Mouse (Mus musculus) MEL (cell line): Measurements from ENCODE around the gene Gm49325. TPM values are rescaled to one million over a fixed set of nuclear protein-coding genes. Genes with fewer than 3 reads are reported as not detected.

Experiments used
- DNase-seq: peaks from one replicate; pipeline ENCODE4 v3.0.0; 2011; ENCODE audit warnings: low read depth, low spot score
- H3K27ac ChIP-seq: 2 replicates; pipeline ENCODE4 v1.5.1; 2012; ENCODE audit warnings: low read depth, mild to moderate bottlenecking, control low read depth, low read length, moderate library complexity; ENCODE audit not compliant: control insufficient read depth
- H3K27me3 ChIP-seq, 2 experiments: fragments of 150-350 bp in 1 of 2; sonication (generic) in 1 of 2; 2 replicates each; pipeline ENCODE4 v1.6.1; 2012; ENCODE audit warnings: low read length in 2 of 2, mild to moderate bottlenecking in 2 of 2, improper control_type of control experiment in 1 of 2, moderate library complexity in 1 of 2; ENCODE audit not compliant: insufficient read depth in 2 of 2, control insufficient read depth in 1 of 2
- H3K36me3 ChIP-seq, 2 experiments: 2 replicates each; pipeline ENCODE4 v1.6.1; 2012 to 2014; ENCODE audit warnings: low read length in 2 of 2, improper control_type of control experiment in 1 of 2, inconsistent platforms in 1 of 2, mild to moderate bottlenecking in 1 of 2; ENCODE audit not compliant: insufficient read depth in 2 of 2, control insufficient read depth in 1 of 2
- H3K4me1 ChIP-seq, 2 experiments: fragments of 150-350 bp in 1 of 2; sonication (generic) in 1 of 2; 2 replicates each; pipeline ENCODE4 v1.6.1; 2012; ENCODE audit warnings: low read length in 2 of 2, improper control_type of control experiment in 1 of 2, mild to moderate bottlenecking in 1 of 2; ENCODE audit not compliant: insufficient read depth in 2 of 2, control insufficient read depth in 1 of 2
- H3K4me3 ChIP-seq, 2 experiments: fragments of 150-350 bp in 1 of 2; sonication (generic) in 1 of 2; 2 replicates each; pipeline ENCODE4 v1.5.1; 2012; ENCODE audit warnings: low read depth in 2 of 2, low read length in 2 of 2, mild to moderate bottlenecking in 2 of 2, moderate library complexity in 2 of 2, control low read depth in 1 of 2, improper control_type of control experiment in 1 of 2; ENCODE audit not compliant: control insufficient read depth in 1 of 2, insufficient read depth in 1 of 2
- H3K79me2 ChIP-seq: 2 replicates; pipeline ENCODE4 v1.6.1; 2012; ENCODE audit warnings: mild to moderate bottlenecking, low read length, moderate library complexity; ENCODE audit not compliant: control insufficient read depth, poor library complexity, insufficient read depth
- H3K9ac ChIP-seq: 2 replicates; pipeline ENCODE4 v1.6.1; 2012; ENCODE audit warnings: low read depth, mild to moderate bottlenecking, control low read depth, low read length, moderate library complexity; ENCODE audit not compliant: control insufficient read depth, poor library complexity, severe bottlenecking
- H3K9me3 ChIP-seq: fragments of 150-350 bp; sonication (generic); replicated peaks from 2 replicates; pipeline ENCODE4 v1.6.1; 2012; ENCODE audit warnings: mild to moderate bottlenecking, low read length, improper control_type of control experiment, moderate library complexity; ENCODE audit not compliant: insufficient read depth
- CHD1 ChIP-seq: IDR thresholded peaks from 2 replicates; pipeline ENCODE4 v1.6.1; 2012; ENCODE audit warnings: low read depth, mild to moderate bottlenecking, inconsistent platforms, low read length, improper control_type of control experiment
- CTCF ChIP-seq, 3 experiments: IDR thresholded peaks in 2 of 3; conservative IDR thresholded peaks in 1 of 3; 2 replicates each; pipeline ENCODE4 v1.5.1; 2011 to 2012; ENCODE audit warnings: low read length in 3 of 3, low read depth in 2 of 3, mild to moderate bottlenecking in 2 of 3, improper control_type of control experiment in 1 of 3, inconsistent platforms in 1 of 3, mixed read lengths in 1 of 3, moderate library complexity in 1 of 3; ENCODE audit not compliant: control insufficient read depth in 1 of 3, insufficient read depth in 1 of 3, poor library complexity in 1 of 3, severe bottlenecking in 1 of 3
- E2F4 ChIP-seq: IDR thresholded peaks from 2 replicates; pipeline ENCODE4 v1.6.1; 2011; ENCODE audit warnings: low read depth, low read length, improper control_type of control experiment, borderline replicate concordance
- HCFC1 ChIP-seq: IDR thresholded peaks from 2 replicates; pipeline ENCODE4 v1.6.1; 2012; ENCODE audit warnings: low read depth, mild to moderate bottlenecking, inconsistent platforms, low read length, improper control_type of control experiment, moderate library complexity
- MAZ ChIP-seq: IDR thresholded peaks from 2 replicates; pipeline ENCODE4 v1.6.1; 2012; ENCODE audit warnings: low read depth, mild to moderate bottlenecking, inconsistent platforms, low read length, improper control_type of control experiment
- MEF2A ChIP-seq: IDR thresholded peaks from 2 replicates; pipeline ENCODE4 v1.6.1; 2014; ENCODE audit warnings: low read depth, mild to moderate bottlenecking, inconsistent platforms, low read length, improper control_type of control experiment; ENCODE audit not compliant: poor library complexity, insufficient replicate concordance, severe bottlenecking; ENCODE audit errors: extremely low read depth
- POLR2AphosphoS5 ChIP-seq: IDR thresholded peaks from 2 replicates; pipeline ENCODE4 v1.6.1; 2012; ENCODE audit warnings: low read depth, borderline replicate concordance, mild to moderate bottlenecking, inconsistent platforms, low read length, moderate library complexity, mixed read lengths
- RAD21 ChIP-seq: IDR thresholded peaks from 2 replicates; pipeline ENCODE4 v1.6.1; 2011; ENCODE audit warnings: mild to moderate bottlenecking, low read depth, low read length, improper control_type of control experiment
- SMC3 ChIP-seq: IDR thresholded peaks from 2 replicates; pipeline ENCODE4 v1.6.1; 2011; ENCODE audit warnings: low read depth, low read length, improper control_type of control experiment
- TAL1 ChIP-seq: IDR thresholded peaks from 2 replicates; pipeline ENCODE4 v1.6.1; 2012; ENCODE audit warnings: mild to moderate bottlenecking, inconsistent platforms, low read length, moderate library complexity, mixed read lengths
- TCF12 ChIP-seq: IDR thresholded peaks from 2 replicates; pipeline ENCODE4 v1.6.1; 2014; ENCODE audit warnings: low read depth, mild to moderate bottlenecking, inconsistent platforms, low read length, improper control_type of control experiment, moderate library complexity
- USF1 ChIP-seq: IDR thresholded peaks from 2 replicates; pipeline ENCODE4 v1.6.1; 2014; ENCODE audit warnings: low read depth, mild to moderate bottlenecking, inconsistent platforms, low read length, improper control_type of control experiment, moderate library complexity
- ZNF384 ChIP-seq: IDR thresholded peaks from 2 replicates; pipeline ENCODE4 v1.6.1; 2012; ENCODE audit warnings: low read depth, mild to moderate bottlenecking, inconsistent platforms, low read length, improper control_type of control experiment
- polyA plus RNA-seq, 2 experiments: library from polyadenylated mRNA; stranded (reverse) in 1 of 2; unstranded in 1 of 2; fragments of >175 nt in 1 of 2; fragments of >200 nt in 1 of 2; gene quantifications; 2 replicates each; pipeline versions ENCODE4 v1.2.1 to v1.2.4; 2012; ENCODE audit warnings: low replicate concordance in 2 of 2, low read depth in 1 of 2; ENCODE audit not compliant: insufficient read length in 2 of 2, insufficient read depth in 1 of 2, missing spikeins in 1 of 2
- total RNA-seq: library from RNA; depleted of rRNA; stranded (reverse); fragments of 300-350 nt; gene quantifications from 2 replicates; pipeline ENCODE4 v1.2.3, GENCODE M21; 2012

The Gm49325 gene
- total and polyA plus RNA-seq, 3 experiments = 1.0 to 3.7 TPM; not detected in 1

- H3K9ac ChIP-seq = no peak overlapping the region
- H3K4me1 ChIP-seq = peaks cover 0 to 3% of the 10 kb centered on the region in 2 experiments; a peak in 2 of 4 replicates
- no peaks in the 10 kb centered on the region for H3K27me3 ChIP-seq
Observed at GRCm38 (mm10) chr10:77629970-77630369, 24.0 kb downstream of the Gm49325 start.

GRCm38 (mm10) chr10:77634016-77634415, 28.0 kb downstream of the Gm49325 start:
- Histone ChIP-seq H3K9ac (no peak overlapping the region), H3K9me3 (no peaks in the 10 kb centered on the region), H3K27ac (no peak overlapping the region), H3K4me3 (no peak overlapping the region), H3K36me3 (peaks cover 0 to 18% of the 10 kb centered on the region in 2 experiments; a peak in 2 of 4 replicates), H3K27me3 (no peaks in the 10 kb centered on the region), H3K4me1 (no peaks in the 10 kb centered on the region), H3K79me2 (peaks cover 13% of the 10 kb centered on the region)
- DNase-seq = no peak
- TF ChIP-seq USF1 (peak; percentile 49; the same call in 1 of the 2 replicates), POLR2AphosphoS5 (no peak)

More at GRCm38 (mm10) chr10:77629970-77630369, 24.0 kb downstream of the Gm49325 start:
- Histone ChIP-seq H3K9me3 (no peaks in the 10 kb centered on the region), H3K79me2 (peaks cover 39% of the 10 kb centered on the region), H3K27ac (no peak overlapping the region), H3K36me3 (peaks cover 3 to 15% of the 10 kb centered on the region in 2 experiments; a peak in 3 of 4 replicates), H3K4me3 (no peak overlapping the region)
- TF ChIP-seq CTCF (IDR thresholded peaks at IDR 0.05 in 2 of 3, conservative IDR thresholded peaks at IDR 0.05 in 1 of 3; ENCODE audit: control insufficient read depth in 1 of 3, insufficient read depth in 1 of 3, low read depth in 2 of 3, low read length in 3 of 3, poor library complexity in 1 of 3, severe bottlenecking in 1 of 3) = peak in 1 of 3 experiments; percentile 18; a peak in 1 of 6 replicates
- no peak for TF ChIP-seq CHD1
- TF ChIP-seq HCFC1 = no peak
- peak; percentile 31 for TF ChIP-seq SMC3
- TF ChIP-seq MEF2A = no peak
- TF ChIP-seq E2F4 = no peak
- DNase-seq = no peak

- Histone ChIP-seq H3K36me3 (peaks cover 0 to 20% of the 10 kb centered on the region in 2 experiments; a peak in 2 of 4 replicates), H3K27me3 (no peaks in the 10 kb centered on the region), H3K4me1 (no peaks in the 10 kb centered on the region), H3K9ac (no peak overlapping the region), H3K79me2 (peaks cover 7% of the 10 kb centered on the region; the same call in 1 of the 2 replicates), H3K9me3 (no peaks in the 10 kb centered on the region), H3K27ac (no peak overlapping the region), H3K4me3 (no peak overlapping the region)
- DNase-seq = no peak
- TF ChIP-seq ZNF384 = no peak
- TF ChIP-seq SMC3 = no peak
- TF ChIP-seq TAL1 = no peak
- no peak for TF ChIP-seq RAD21
- no peak for TF ChIP-seq TCF12
- TF ChIP-seq MEF2A = no peak
- TF ChIP-seq MAZ = no peak
- TF ChIP-seq, all 39 proteins: peak for 0
Observed at GRCm38 (mm10) chr10:77634452-77635231, 28.6 kb downstream of the Gm49325 start.
